Mouse (Mus musculus) MEL (cell line): ENCODE results near the gene Rabl2.

Experiments used
- KAT2A ChIP-seq: conservative IDR thresholded peaks from 2 replicates; pipeline ENCODE4 v1.6.1; 2012; ENCODE audit warnings: low read depth, low read length, improper control_type of control experiment, inconsistent platforms
- MXI1 ChIP-seq: IDR thresholded peaks from 2 replicates; pipeline ENCODE4 v1.6.1; 2011; ENCODE audit warnings: mild to moderate bottlenecking, low read depth, low read length, improper control_type of control experiment
- POLR2A ChIP-seq, 2 experiments: IDR thresholded peaks; 2 replicates each; pipeline ENCODE4 v1.6.1; 2011 to 2012; ENCODE audit warnings: low read length in 2 of 2, mild to moderate bottlenecking in 2 of 2, control low read depth in 1 of 2, improper control_type of control experiment in 1 of 2, low read depth in 1 of 2, moderate library complexity in 1 of 2; ENCODE audit not compliant: control insufficient read depth in 1 of 2, insufficient read depth in 1 of 2, poor library complexity in 1 of 2
- TCF12 ChIP-seq: IDR thresholded peaks from 2 replicates; pipeline ENCODE4 v1.6.1; 2014; ENCODE audit warnings: low read depth, mild to moderate bottlenecking, inconsistent platforms, low read length, improper control_type of control experiment, moderate library complexity

DNA sequence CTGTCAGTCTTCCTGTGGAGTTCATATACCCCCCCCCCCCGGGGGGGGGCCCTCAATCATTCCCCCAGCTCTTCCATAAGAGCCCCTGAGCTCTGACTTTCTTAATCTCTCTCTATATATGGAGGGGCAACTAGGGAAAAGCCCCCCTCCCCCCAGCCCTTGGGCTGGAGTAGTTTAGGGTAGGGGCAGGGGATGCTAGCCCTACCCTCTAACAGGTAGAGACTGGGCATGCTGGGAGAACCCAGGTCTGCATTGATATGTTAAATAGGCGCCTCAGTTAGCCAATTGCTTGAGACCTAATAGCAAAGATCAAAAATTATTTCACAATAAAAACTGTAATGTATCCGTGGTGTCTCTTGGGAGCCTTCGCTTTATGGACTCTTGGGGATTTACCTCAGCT lies 825 bp upstream of the Rabl2 start:
- TF ChIP-seq KAT2A (no peak), POLR2A (IDR thresholded peaks at IDR 0.05; ENCODE audit: control insufficient read depth in 1 of 2, insufficient read depth in 1 of 2, low read depth in 1 of 2, low read length in 2 of 2, poor library complexity in 1 of 2) (no peak), TCF12 (no peak), MXI1 (no peak)
